Mouse (Mus musculus) liver, embryonic 16.5 days (tissue): ENCODE results near the gene Abr. TPM values are rescaled to one million over a fixed set of nuclear protein-coding genes. Genes with fewer than 3 reads are reported as not detected.

Experiments used
- ATAC-seq: fragments of 200-750 bp; cut with Nextera tagmentation; 2 replicates; pipeline ENCODE4 v1.8.0; 2017; ENCODE audit warnings: low read depth, mild to moderate bottlenecking, moderate number of reproducible peaks, moderate library complexity
- H3K27ac ChIP-seq: fragments of 300-500 bp; sonication (generic); 2 replicates; pipeline ENCODE4 v1.5.1; 2014; ENCODE audit warnings: mild to moderate bottlenecking, low read length
- H3K27me3 ChIP-seq: fragments of 300-500 bp; sonication (generic); 2 replicates; pipeline ENCODE4 v1.6.1; 2014; ENCODE audit warnings: low read depth, low read length, mixed read lengths; ENCODE audit not compliant: control insufficient read depth, insufficient read depth
- H3K36me3 ChIP-seq: fragments of 300-500 bp; sonication (generic); 2 replicates; pipeline ENCODE4 v1.6.1; 2014; ENCODE audit warnings: mild to moderate bottlenecking; ENCODE audit not compliant: control insufficient read depth, insufficient read depth
- H3K4me1 ChIP-seq: fragments of 300-500 bp; sonication (generic); 2 replicates; pipeline ENCODE4 v1.6.1; 2014; ENCODE audit warnings: low read depth, low read length, mixed read lengths; ENCODE audit not compliant: control insufficient read depth
- H3K4me2 ChIP-seq: fragments of 300-500 bp; sonication (generic); 2 replicates; pipeline ENCODE4 v1.6.1; 2014; ENCODE audit warnings: low read depth, low read length, mixed read lengths
- H3K4me3 ChIP-seq: fragments of 300-500 bp; sonication (generic); 2 replicates; pipeline ENCODE4 v1.5.1; 2014; ENCODE audit warnings: low read depth, mild to moderate bottlenecking, low read length
- H3K9ac ChIP-seq: fragments of 300-500 bp; sonication (generic); 2 replicates; pipeline ENCODE4 v1.6.1; 2014; ENCODE audit warnings: low read depth, low read length
- H3K9me3 ChIP-seq: fragments of 300-500 bp; sonication (generic); replicated peaks from 2 replicates; pipeline ENCODE4 v1.6.1; 2016; ENCODE audit warnings: low read length; ENCODE audit not compliant: control insufficient read depth
- WGBS: fragments of 180-500 bp; shearing (Covaris S2); extraction: QIAGEN DNeasy Blood & Tissue Kit; methylation state at CpG from one replicate; pipeline ENCODE4 v1.1.7; 2014; ENCODE audit not compliant: insufficient replicate concordance; 5-methylcytosine and 5-hydroxymethylcytosine counted together
- polyA plus RNA-seq: library from polyadenylated mRNA; unstranded; fragments of >200 nt; fragmentation: Nextera tagmentation; extraction: Ambion mirVana; gene quantifications from 2 replicates; pipeline ENCODE4 v1.2.1, GENCODE M21; 2015

Gene Abr
- 2.5 and 3.7 TPM in 2 replicates for polyA plus RNA-seq

GRCm38 (mm10) chr11:76622152-76622565, at the start of gene Abr:
TSS of gene Abr (minus strand) at chr11:76622314.
- H3K4me2 ChIP-seq = peak within 1 kb of the TSS; percentile 73
- no peaks in the 10 kb centered on the region; the same call in none of the 2 replicates for H3K4me1 ChIP-seq
- peak within 1 kb of the TSS; percentile 15; the same call in 1 of the 2 replicates for H3K9ac ChIP-seq
- H3K27ac ChIP-seq = no peak within 1 kb of the TSS
- under 1% methylated on average over 31 of the region's 31 CpGs for WGBS
- H3K4me3 ChIP-seq = peak within 1 kb of the TSS; percentile 60
- ATAC-seq = no peak
- no peaks in the 10 kb centered on the region for H3K9me3 ChIP-seq
- H3K27me3 ChIP-seq = peaks cover 50% of the 10 kb centered on the region
- H3K36me3 ChIP-seq = no peaks in the 10 kb centered on the region

DNA sequence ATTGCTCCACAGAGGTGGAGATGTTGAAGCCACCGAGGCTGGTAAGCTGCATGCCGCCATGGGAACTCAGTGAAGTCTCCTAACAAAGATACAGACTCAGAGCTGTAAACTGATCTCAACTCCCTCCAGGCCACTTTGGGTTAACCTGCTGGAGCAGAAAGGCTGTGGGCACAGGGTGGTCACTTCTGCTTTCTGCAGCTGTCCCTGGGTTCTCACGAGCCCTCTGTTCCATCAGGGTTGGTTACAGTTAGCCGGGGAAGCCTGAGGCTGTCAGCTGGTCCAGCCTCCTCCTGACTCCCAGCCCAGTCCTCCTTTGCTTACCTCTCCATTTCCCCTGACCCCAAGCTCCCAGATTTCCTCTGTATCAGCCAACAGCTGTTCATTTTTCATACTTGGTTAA, 45.7 kb upstream of the Abr start:
- 12% methylated on average over 4 of the region's 4 CpGs for WGBS
- H3K9ac ChIP-seq = no peak overlapping the region
- no peak overlapping the region for H3K4me3 ChIP-seq
- no peak overlapping the region for H3K27ac ChIP-seq
- no peak for ATAC-seq
- H3K9me3 ChIP-seq = no peaks in the 10 kb centered on the region
- no peaks in the 10 kb centered on the region for H3K4me1 ChIP-seq
- H3K4me2 ChIP-seq = no peak overlapping the region
- no peaks in the 10 kb centered on the region for H3K36me3 ChIP-seq
- peaks cover 60% of the 10 kb centered on the region for H3K27me3 ChIP-seq

DNA sequence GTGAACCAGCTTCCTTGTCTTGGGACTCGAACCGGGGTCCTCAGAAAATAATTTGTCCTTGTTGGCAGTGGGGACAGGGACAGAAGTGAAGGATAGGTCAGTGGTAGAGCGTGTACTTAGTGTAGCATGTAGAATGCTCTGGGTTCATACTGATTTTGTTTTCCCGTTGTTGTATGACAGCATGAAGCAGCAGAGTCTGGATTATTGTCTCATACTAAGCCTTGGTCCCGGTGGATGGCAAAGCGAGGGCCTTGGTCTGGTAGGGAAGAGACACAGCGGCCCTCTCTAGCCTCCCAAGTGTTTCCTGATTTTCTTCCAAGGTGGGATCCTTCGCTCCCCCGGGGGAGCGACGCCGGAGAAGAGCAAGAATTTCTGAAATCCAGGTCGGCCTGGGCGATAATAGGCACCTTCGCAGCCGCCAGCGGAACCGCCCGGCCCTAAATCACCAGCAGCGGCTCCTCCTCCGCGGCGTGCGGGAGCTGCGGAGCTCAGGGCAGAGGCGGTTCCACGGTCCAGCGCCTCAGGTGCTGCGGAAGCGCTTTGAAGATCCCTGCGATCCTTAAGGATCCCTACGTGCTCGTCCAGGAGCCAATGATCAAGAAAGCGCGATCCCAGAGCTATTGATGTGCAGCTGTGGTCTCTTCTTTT, 44.0 kb upstream of the Abr start:
- H3K27me3 ChIP-seq = peaks cover 46% of the 10 kb centered on the region
- H3K9ac ChIP-seq = no peak overlapping the region
- no peaks in the 10 kb centered on the region for H3K4me1 ChIP-seq
- ATAC-seq = no peak
- 8% methylated on average over 35 of the region's 35 CpGs for WGBS
- no peaks in the 10 kb centered on the region for H3K9me3 ChIP-seq
- no peaks in the 10 kb centered on the region for H3K36me3 ChIP-seq
- H3K4me2 ChIP-seq = no peak overlapping the region
- no peak overlapping the region for H3K4me3 ChIP-seq
- H3K27ac ChIP-seq = no peak overlapping the region

DNA sequence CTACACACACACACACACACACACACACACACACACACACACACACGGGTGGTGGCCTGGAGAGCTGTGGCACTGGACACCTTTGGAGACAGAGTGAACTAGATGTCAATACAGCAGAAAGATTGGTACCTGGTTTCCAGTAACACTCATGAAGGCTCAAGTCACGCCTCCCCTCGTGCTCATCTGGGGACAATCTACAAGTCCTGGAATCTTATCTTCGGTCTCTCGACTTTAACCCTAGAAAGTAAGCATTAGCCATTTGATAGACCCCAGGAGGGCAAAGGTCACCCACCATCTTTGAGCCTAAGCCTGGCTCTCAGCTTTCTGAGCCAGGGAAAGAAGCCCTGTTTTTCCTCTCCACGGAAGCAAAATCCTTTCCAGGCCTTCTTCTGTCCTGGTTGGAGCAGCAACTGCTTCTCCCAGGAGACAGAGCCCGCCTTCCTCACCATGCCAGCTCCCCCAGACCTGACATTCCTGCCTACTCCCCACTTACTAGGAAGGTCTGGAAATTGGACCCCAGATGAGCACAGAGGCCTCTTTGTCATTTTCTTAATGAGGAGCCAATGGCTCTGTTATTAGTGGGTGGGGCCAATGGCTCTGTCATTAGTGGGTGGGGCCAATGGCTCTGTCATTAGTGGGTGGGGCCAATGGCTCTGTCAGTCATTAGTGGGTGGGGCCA, 39.8 kb upstream of the Abr start:
- Histone ChIP-seq H3K27ac (no peak overlapping the region), H3K4me2 (no peak overlapping the region), H3K36me3 (no peaks in the 10 kb centered on the region), H3K27me3 (peaks cover 27% of the 10 kb centered on the region), H3K9ac (no peak overlapping the region), H3K9me3 (no peaks in the 10 kb centered on the region), H3K4me3 (no peak overlapping the region), H3K4me1 (no peaks in the 10 kb centered on the region)
- WGBS = 46% methylated on average over 7 of the region's 7 CpGs
- no peak for ATAC-seq

DNA sequence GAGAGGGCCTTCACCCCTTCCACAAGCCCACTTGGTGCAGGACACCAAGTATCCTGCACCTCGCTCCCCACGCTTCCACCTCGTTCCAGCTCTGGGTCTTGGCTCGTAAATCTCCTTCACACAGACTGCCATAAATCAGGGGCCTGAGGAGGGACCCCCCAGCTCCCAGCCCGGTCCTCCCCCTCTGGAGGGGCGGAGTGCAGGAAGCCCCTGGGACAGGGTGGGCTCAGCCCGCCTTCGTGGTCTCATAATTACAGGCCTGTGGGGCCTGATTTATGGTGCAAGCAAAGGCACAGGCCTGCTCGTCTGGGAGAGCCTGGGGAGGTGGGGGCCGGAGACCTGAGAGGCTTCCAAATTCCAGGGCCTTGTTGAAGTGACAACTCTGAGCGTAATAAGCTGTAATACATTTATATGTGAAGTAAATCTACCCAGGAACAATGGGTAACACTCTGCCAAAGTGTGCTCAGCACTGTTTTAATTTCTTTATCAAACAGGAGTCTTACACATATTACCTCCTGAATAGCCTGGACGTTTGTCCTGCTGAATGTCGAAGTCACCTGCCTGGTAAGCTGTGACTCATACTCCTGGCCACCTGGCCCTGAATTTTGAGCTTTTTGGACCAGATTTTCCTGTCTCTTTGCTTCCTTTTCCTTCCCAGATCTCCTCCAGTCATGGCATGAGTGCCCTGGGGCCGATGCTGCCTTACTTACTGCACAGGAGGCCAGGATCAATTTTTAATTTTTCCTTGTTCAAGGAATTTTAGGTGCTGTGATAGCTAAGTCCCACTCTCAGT, 37.2 kb upstream of the Abr start:
- Histone ChIP-seq H3K27me3 (peaks cover 1% of the 10 kb centered on the region; the same call in 1 of the 2 replicates), H3K9me3 (no peaks in the 10 kb centered on the region), H3K4me1 (no peaks in the 10 kb centered on the region), H3K36me3 (no peaks in the 10 kb centered on the region), H3K9ac (no peak overlapping the region), H3K27ac (no peak overlapping the region), H3K4me3 (no peak overlapping the region), H3K4me2 (no peak overlapping the region)
- ATAC-seq = no peak
- 51% methylated on average over 14 of the region's 14 CpGs for WGBS

- Histone ChIP-seq H3K4me1 (no peaks in the 10 kb centered on the region), H3K4me2 (no peak overlapping the region), H3K9me3 (no peaks in the 10 kb centered on the region), H3K36me3 (no peaks in the 10 kb centered on the region), H3K9ac (no peak overlapping the region), H3K27ac (no peak overlapping the region), H3K27me3 (no peaks in the 10 kb centered on the region), H3K4me3 (no peak overlapping the region)
- no peak for ATAC-seq
- WGBS = 60% methylated on average over 4 of the region's 4 CpGs
Measured at GRCm38 (mm10) chr11:76657450-76657970, 35.4 kb upstream of the Abr start.

- 6% methylated on average over 10 of the region's 10 CpGs for WGBS
- ATAC-seq = no peak
- H3K4me2 ChIP-seq = peak overlapping the region; percentile 10; the same call in 1 of the 2 replicates
- H3K4me1 ChIP-seq = no peaks in the 10 kb centered on the region
- no peaks in the 10 kb centered on the region for H3K27me3 ChIP-seq
- H3K36me3 ChIP-seq = no peaks in the 10 kb centered on the region
- no peak overlapping the region for H3K27ac ChIP-seq
- H3K4me3 ChIP-seq = no peak overlapping the region
- H3K9ac ChIP-seq = no peak overlapping the region
- no peaks in the 10 kb centered on the region for H3K9me3 ChIP-seq
Measured at GRCm38 (mm10) chr11:76655106-76655505, 33.0 kb upstream of the Abr start.

GRCm38 (mm10) chr11:76652838-76653334, 30.8 kb upstream of the Abr start:
- ATAC-seq = no peak
- H3K27ac ChIP-seq = no peak overlapping the region
- no peaks in the 10 kb centered on the region for H3K27me3 ChIP-seq
- 49% methylated on average over 3 of the region's 3 CpGs for WGBS
- no peaks in the 10 kb centered on the region for H3K9me3 ChIP-seq
- H3K4me2 ChIP-seq = no peak overlapping the region
- no peaks in the 10 kb centered on the region for H3K4me1 ChIP-seq
- H3K4me3 ChIP-seq = no peak overlapping the region
- no peak overlapping the region for H3K9ac ChIP-seq
- no peaks in the 10 kb centered on the region for H3K36me3 ChIP-seq
